Mouse (Mus musculus): ENCODE results near the gene Vsig8.

Gene Vsig8

DNA sequence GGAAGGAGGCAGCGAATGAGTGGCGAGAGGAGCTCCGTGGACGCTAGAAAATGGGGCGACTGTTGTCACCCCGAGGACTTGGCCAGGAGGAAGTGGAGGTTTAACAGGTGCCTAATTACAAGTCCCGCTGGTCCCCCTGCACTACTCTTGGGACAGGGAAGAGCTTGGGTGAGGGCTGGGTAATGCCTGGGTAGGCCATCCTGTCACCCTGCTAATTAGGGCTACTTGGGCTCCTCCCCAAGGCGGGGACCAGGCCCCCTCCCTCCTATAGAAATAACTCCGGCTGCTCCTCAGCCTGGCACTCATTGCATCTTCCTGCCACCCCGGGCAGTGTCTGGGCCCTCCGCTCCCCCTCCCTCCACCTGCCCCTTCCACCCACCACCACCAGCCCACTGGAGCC lies at the start of gene Vsig8:
Gene Vsig8 (plus strand): TSS at position 301 of the 400 bp plus-strand sequence.
- DNase-seq, result no peak

DNA sequence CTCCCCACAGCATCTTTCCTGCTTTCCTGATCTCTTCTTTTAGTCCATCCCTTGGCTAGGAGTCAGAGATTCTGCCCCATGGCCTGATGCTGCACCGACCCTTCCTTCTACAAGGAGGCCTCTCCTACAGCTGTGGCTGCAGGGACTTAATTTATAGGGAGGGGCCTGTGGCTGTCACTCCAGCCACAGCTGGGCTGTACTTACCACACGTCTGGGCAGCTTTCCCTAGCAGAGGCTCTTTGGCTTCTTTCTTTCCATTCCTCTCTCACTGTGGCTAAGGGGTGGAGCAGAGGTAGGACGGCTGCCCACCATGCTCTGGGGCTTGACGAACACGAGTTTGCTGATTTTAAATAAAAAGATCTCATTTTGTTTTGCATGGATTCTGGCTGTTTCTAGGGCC lies 48.7 kb upstream of the Vsig8 start:
- no peak for DNase-seq

DNA sequence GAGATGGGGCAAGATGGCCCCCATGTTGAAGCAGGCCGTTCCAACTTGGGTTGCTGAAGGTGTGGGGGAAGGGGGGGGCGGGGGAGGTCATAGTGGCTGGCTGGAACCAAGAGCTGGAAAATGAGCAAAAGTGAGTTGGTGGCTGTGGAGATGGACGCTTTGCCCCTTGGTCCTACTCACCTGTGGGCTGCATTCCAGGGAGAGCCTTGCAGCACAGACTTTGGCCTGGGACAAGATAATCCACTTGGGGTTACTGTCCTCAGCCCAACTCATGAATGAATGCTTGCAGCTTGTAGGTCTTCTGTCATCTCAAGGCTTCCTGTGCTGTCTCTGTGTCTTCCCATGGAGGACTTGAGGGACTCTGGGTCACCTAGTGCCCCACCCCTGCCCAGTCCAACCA lies 48.0 kb upstream of the Vsig8 start:
- no peak for DNase-seq

DNA sequence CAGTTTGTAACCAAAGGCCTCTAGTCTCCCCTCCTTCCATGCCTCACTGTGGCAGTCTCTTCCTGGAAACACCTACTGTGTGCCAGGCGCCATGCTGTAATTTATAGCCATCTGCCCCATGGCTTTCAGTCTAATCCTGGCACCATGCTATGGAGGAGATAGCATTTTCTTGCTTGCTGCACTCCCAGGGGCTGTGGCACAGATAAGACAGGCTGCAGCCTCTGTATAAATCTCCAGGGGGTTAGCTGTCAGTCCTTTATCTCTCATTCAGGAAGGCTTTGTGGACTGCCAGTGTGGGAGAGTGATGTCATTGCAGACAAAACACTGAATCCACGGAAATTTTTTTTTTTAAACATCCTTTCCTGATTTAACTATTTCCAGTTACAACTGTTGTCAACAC lies 47.6 kb upstream of the Vsig8 start:
- no peak for DNase-seq

DNA sequence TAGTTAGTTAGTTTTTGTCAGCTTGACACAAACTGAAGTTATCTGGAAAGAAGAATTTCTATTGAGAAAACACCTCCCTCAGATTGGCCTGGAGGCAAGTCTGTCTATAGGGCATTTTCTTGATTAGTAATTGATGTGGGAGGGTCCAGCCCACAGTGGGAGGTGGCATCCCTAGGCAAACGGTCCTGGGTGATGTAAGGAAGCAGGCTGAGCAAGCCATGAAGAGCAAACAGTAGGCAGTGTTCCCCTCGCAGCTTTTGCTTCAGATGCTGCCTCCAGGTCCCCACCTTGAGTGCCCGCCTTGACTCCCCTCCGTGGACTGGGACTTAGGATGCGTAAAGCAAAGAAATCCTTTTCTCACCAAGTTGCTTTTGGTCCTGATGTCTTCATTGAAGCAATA lies 46.5 kb upstream of the Vsig8 start:
- DNase-seq, result no peak

DNA sequence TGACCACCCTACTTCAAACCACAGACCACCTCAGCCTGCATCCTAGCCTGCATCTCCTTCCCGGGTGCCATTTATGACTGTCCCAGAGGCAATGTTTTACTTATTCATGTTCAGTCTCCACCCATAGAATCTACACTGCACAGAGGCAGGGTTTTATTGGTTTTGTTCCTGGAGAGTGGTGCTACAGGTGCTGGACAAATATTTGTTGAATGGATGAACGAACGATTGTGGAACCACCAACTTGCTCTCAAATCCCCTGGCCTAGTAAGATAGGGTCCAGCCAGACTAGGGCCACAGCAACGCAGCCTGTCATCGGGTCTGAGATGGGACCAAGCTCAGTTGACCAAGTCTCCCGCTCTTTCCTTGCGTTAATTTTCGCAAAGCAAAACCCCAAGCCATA lies 45.8 kb upstream of the Vsig8 start:
- no peak for DNase-seq

DNA sequence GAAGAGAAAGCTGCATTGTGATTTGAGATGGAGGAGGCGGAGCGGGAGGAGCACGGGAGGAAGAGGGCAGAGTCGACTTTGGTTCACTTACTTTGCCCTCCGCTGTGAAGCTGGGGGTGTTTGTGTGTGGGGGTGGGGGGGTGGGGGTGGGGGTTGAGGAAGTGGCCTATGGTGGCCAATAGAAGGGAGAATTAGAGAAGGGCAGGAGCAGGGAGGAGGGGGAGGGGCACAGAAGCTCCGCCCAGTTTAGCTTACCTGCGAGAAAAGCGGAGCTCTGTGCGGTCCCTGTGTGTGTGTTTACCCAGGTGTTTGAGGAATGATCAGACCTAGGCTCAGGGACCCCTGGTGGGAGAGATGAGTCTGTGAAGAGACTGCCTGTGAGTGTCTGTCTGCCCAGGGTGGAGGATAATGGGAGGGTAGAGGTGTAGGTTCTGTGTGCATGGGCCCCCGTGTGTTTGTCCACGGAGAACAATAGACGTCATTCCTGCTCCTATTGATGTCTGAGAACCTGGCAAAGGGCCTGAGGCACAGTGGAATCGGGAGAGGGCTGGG lies 45.2 kb upstream of the Vsig8 start:
- DNase-seq, result peak; percentile 57

DNA sequence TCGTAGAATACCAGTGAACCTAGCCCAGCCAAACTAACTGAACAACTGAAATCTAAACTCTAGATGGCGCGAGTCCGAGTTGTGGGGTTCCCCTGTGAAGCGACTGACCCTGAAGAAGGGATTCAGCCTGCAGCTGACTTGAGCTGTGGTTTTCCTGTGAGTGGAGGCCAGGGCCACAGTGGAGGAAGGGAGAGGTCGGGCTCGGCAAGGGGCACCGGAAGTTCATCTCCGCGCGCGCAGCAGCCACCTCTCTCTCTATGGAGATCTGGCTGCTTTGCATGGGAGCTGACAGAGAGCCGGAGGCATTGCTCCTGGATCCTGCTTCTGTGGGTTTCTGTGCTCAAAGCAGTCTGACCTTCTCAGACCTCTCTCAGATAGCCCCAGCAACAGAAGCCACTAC lies 42.8 kb upstream of the Vsig8 start:
- DNase-seq, result peak; percentile 66

DNA sequence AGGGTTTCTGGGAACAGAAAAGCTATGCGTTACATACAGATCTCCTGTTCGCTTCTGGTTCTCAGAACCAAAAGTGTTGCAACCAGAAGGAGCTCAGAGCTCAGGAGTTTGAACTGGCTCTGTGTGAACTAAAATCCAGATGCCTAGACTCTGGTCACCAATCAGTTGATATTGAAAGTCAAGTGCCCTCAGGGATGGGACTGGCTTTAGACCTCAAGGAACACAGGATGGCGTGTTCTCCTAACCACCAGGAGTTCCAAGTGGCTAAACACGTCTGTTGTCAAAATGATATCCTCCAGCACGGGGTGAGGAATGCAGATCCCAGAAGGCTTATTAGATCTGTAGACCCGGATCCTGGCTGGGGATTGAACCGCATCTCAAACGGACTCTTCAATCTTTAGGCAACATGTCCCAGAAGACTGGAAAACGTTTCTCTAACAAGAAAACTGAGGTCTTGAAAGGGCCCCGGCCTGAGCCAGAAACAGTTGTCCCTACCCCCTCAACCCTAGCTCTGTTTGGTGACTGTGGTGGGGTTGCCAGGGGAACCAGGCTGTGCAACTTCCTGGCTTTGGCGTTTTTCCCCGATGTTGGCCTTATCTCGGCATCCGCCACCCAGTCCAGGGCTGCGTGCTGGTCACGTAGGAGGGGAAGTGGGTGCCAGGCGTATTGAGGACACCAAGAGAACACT lies 42.1 kb upstream of the Vsig8 start:
- no peak for DNase-seq

DNA sequence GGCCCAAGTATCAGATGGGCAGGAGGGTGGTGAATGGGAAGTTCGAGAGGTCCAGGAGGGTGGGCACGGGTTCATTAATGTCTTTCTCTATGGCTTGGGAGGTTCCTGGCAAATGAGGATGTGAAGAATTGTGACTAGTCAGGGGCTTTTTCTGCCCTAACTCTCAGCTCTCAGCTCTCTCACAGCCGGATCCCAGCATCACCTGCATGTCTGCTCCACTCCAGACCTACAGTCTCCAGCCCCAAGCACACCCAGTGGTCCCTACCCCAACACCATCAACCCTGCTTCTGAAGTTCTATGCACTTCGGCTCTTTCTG lies 41.6 kb upstream of the Vsig8 start:
- DNase-seq, result no peak

DNA sequence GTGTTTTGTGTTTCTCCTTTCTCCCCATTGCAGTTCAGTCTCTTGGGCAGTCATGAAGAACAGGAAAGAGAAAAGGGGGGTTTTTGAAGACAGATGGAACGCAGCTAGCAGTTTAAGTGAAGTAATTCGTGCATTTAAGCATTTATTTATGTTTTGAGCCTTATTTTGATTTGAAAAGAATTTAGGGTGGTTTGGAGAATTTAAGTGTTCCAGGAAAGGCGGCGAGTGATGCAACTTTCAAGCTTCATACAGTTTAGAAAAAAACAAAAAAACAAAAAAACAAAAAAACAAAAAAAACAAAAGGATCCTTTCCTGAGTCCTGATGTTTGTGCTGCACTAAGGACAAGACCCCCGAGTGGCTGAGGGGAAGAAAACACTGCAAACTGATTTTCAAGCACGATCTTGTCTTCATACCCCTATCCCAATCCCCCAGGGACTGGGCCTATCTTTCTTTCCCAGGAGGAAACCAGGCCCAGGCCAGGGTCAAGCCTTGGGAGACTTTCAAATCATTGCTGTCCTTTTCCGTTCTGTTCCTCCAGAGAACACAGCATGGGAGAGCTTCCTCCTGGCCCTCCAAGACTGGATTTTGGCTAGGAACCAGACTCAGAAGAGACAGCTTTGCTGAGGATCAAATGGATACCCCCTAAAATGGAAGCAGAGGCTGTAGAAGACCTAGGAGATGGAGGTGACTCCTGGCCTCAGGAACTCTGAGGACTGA lies 41.0 kb upstream of the Vsig8 start:
- DNase-seq, result no peak

DNA sequence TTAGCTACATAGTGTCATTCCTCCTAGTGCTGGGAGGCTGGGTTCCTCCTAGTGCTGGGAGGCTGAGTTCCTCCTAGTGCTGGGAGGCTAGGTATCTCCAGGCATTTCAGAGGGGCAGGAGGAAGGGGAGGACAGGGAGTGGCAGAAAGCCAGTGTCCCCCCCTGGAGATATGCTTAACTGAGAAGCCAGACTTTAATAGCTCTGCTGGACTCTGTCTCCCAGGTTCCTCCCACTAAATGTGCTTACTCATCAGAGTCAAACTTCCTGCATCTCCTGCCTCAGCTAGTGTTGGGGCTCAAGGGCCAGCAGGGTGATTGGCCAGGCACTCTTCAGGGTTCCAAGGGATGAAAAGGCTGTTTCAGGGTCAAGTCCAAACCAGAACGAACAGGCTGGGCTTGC lies 40.3 kb upstream of the Vsig8 start:
- no peak for DNase-seq

DNA sequence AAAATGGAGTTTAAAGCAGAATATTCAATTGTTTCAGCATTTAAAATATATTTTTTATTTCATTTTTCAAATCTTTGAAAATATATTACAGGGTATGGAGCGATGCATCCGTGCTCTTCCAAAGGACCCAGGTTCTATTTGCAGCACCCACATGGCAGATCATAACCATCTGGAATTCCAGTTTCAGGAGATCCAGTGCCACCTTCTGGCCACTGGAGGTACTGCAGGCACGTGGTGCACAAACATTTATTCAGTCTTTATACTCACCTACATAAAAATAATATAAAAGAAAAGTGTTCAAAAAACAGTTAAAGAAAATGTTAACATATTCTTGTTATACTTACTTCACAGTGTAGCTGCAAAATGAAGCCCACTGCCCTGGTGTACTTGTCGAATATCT lies 37.7 kb upstream of the Vsig8 start:
- DNase-seq, result no peak

DNA sequence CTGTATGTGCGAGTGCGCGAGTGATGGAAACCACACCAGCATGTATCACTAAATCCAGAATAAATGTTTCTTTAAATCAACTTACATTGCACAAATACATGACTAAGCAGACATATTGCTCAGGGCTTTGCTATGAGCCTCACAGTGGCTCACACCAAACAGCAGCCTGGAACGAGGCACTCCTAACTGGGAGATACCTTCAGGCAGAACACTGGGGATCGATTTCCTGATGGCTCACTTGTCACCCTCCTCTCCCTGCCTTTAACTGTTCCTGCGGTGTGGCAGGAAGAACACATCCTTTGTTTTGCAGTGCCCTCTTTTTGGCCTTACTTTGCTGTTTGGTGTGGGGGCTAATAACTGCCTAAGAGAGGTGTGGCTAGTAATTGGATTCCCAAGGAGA lies 36.1 kb upstream of the Vsig8 start:
- DNase-seq, result no peak

DNA sequence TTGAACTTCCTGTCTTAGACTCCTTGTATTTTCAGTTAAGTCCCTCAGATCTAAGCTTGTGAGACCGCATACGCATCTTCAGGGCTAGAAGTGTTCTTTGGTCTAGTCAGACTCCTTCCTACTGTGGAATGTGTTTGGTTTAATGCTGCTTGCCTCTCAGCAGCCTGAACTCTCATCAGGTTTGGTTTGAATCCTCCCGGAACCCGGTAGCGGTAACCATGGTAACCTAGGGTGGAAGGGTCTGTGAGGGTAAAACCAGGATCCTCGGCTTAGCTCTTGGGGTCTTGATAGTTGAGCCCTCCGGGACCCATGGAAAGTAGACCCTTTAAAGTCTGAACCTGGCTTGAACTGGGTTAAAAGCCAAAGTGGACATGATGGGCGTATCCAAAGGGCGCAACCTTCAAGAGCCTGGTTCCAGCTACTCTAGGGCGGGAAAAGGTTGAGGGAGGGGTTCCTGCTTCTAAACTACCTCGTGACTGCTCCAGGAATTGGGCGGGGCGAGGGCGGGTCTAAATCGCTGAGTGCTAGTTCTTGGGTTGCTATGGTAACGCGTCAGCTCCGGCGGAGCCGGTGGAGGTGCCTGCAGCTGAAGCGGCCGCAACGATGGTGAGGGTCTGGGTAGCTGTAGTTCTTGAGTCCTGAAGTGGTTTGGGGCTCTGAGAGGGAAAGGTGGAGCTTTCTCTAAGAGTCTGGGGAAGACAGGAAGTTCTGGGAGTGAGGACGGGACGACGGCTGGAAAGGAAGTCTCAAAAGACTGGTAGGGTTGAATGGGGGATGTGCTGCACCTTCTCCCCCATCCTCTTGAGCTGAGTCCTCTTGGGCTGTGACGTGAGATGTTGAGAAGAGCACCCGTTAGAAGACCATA lies 34.9 kb upstream of the Vsig8 start, which contains the start of gene Cfap45:
Gene Cfap45 (plus strand): TSS at position 226 of the 865 bp plus-strand sequence.
- peak; percentile 82 for DNase-seq

DNA sequence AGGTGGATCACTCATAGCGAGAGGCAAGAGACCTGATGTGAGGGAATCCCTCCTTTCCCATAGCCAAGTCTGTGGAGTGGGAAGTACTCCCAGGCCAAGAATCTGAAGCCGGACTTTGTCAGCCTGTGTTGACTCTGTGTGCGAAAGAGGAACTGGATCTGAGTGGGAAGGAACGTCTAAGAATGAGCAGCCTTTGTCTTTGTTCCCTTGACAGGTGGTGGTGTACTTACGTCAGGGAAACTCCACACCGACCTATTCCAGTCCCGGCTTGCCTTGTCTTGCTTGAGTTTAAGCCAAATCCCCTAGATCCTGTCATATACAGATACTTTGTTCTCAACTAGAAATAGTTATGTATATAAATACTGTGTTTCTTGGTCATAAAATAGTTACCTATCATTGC lies 33.2 kb upstream of the Vsig8 start:
- no peak for DNase-seq

DNA sequence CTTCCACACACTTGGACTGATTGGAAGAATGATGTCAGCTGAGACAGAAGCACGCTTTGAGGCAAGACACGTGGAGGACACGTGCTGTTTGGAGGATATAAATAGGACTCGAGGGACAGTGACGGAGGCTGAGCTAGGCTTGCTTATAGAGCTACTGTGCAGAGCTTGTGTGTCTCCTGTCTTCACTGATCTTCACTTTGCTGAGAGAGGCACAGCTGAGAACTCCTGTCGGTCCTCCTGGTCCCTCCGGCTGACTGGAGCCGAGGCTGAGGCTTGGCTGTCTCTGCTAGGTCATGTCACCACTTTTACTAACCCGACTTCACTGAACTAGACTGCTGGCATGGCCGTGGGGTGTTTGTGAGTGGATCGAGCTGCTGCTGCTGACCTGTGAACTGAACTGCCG lies 32.0 kb upstream of the Vsig8 start:
- DNase-seq, result no peak

DNA sequence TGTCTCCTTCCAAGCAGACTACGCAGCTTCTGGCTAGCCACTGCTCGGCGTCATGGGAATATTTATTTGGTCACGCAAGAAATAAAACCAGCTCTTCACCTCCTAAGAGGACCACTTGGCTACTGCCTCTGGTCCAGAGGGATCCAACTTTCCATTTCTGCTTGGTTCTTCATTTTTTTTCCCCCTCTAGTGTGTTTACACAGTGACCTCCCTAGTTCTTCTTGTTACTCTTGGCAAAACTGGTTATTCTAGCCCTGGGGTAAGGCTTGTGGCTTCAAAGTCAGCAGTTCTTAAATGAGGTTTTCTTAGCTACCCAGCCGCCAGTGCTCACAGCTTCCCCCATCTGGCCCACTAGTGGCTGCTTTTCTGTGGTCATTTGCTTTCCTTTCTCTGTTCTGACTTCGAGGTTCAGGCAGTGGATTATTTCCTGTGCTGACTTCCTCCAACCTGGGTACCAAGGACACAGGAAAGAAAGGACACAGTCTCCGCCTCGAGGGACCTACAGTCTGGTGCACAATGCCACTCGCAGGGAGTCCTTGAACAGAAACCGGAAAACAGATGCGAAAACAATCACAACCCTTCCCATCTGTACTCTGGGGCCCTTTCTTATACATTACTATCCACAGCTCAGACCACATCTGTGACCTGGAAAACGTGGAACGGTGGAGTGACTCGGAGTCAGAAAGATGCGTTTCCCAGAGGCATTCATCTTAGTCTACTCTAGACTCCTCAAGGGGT lies 30.5 kb upstream of the Vsig8 start:
- DNase-seq, result no peak

DNA sequence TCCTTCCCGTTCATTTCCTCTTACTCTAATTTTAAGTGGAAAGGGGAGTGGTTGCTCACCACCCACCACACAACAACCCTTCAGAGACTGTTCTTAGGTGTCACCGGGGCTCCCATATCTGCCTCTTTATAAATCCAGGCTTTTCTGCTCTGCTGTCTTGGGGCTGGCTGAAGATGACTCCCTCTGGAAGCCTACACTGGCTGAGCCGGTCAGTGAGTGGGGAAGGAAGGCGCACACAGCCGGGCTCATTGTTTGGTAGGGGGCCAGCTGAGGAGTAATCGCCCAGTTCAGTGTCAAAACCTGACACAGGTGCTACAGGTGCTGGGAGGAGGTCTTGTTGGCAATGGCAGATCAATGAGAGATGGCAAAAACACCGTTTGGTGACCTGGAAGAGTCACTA lies 29.8 kb upstream of the Vsig8 start:
- no peak for DNase-seq

DNA sequence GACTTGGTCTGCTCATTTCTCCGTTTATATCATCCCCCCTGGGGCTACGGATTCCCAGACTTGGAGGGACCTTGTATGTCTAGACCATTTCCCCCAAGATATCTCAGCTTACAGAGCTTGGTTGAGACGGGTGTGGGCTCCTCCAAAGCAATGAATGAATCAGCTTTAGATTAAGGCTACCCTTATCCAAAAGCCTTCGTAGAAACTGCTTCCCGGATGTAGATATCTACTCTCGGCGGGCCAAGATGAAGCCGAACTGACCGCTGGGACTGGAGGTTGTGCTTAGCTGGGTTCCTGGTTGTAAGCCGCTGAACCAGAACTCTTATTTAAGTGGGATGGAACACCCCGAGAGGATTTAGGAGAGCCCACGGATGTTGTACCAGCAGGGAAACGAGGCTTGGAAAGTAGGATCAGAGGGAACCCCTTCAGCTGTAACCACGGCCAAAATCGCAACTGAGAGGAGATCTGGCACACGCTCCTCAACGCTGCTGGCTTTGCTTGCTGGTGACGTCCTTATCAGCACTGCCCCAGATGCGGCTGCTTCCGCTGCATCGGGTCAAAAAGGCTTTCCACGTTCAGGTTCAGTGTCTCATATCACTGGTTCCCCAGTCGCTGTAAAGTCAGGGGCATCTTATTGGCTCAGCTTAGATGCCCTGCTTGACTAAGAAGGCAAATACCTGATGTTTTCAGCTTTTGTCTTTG lies 29.2 kb upstream of the Vsig8 start:
- no peak for DNase-seq

DNA sequence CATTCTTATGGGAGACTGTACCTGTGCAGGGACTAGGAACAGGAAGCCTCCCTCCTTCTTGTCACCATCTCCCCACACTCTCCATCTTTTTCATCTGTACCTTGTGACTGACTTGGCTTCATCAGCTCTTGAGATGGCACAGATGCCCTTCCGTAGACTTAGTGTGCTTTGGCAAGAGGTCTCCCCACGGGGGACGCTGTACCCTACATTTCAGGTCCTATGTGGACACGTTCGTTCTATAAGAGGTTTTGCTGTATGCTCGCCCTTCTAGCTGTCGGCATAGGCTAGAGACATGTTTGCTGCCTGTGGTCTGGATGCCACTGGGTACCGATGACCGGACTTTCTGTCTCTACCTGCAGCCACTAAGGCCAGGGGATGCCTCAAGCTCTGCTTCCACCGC lies 28.3 kb upstream of the Vsig8 start:
- DNase-seq, result no peak

DNA sequence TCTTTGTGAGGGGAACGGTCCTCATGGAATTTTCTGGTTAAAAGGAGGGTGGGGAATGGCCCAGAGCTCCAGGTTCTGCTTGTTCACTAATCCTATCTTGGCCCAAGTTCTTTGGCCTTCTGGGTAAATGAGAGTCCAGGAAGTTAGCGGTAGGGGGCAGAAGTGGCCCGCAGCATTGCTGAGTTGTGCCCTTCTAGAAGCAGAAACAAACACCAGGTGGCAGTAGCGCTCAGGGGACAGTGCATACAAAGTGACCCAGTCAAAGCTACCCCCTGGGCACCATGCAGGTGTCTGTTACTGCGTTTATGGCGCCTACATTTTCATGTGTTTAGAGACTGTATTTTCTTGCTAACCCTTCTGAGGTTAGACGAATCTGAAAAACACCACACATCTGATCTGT lies 27.0 kb upstream of the Vsig8 start:
- peak; percentile 93 for DNase-seq
